Mouse (Mus musculus) CH12.LX (cell line): Measurements from ENCODE around the gene Phf2. TPM values are rescaled to one million over a fixed set of nuclear protein-coding genes. Genes with fewer than 3 reads are reported as not detected.

Experiments used
- DNase-seq: peaks from one replicate; pipeline ENCODE4 v3.0.0-alpha.2; 2013; ENCODE audit errors: extremely low read depth
- H3K27ac ChIP-seq: 2 replicates; pipeline ENCODE4 v1.5.1; 2012; ENCODE audit warnings: low read depth, mild to moderate bottlenecking, control low read depth, moderate library complexity; ENCODE audit not compliant: insufficient read depth
- H3K27me3 ChIP-seq: replicated peaks from 2 replicates; pipeline ENCODE3; 2012; ENCODE audit warnings: inconsistent platforms
- H3K36me3 ChIP-seq, 2 experiments: replicated peaks in 1 of 2; 2 replicates each; pipeline versions ENCODE3 to v1.6.1; 2012; ENCODE audit warnings: inconsistent platforms in 1 of 2, low read length in 1 of 2, mild to moderate bottlenecking in 1 of 2, mixed read lengths in 1 of 2, moderate library complexity in 1 of 2; ENCODE audit not compliant: control insufficient read depth in 1 of 2, insufficient read depth in 1 of 2
- H3K4me1 ChIP-seq, 2 experiments: 2 replicates each; pipeline ENCODE4 v1.6.1; 2012; ENCODE audit warnings: inconsistent platforms in 1 of 2, moderate library complexity in 1 of 2; ENCODE audit not compliant: insufficient read depth in 2 of 2, control insufficient read depth in 1 of 2
- H3K4me2 ChIP-seq: 2 replicates; pipeline ENCODE4 v1.6.1; 2012; ENCODE audit warnings: low read depth, mild to moderate bottlenecking, control low read depth; ENCODE audit not compliant: poor library complexity, insufficient read depth, severe bottlenecking
- H3K4me3 ChIP-seq, 3 experiments: fragments of 150-350 bp in 1 of 3; sonication (generic) in 1 of 3; replicated peaks in 1 of 3; 2 replicates each; pipeline versions ENCODE3 to v1.5.1; 2011 to 2012; ENCODE audit warnings: low read depth in 2 of 3, low read length in 2 of 3, mild to moderate bottlenecking in 2 of 3, moderate library complexity in 2 of 3, control low read depth in 1 of 3, improper control_type of control experiment in 1 of 3, inconsistent platforms in 1 of 3, mixed read lengths in 1 of 3; ENCODE audit not compliant: poor library complexity in 1 of 3
- H3K79me2 ChIP-seq: replicated peaks from 2 replicates; pipeline ENCODE4 v1.6.1; 2012; ENCODE audit warnings: mild to moderate bottlenecking, moderate library complexity; ENCODE audit not compliant: control insufficient read depth, poor library complexity, insufficient read depth, severe bottlenecking; ENCODE audit errors: extremely low read depth
- H3K9ac ChIP-seq: 2 replicates; pipeline ENCODE4 v1.6.1; 2012; ENCODE audit warnings: low read depth, mild to moderate bottlenecking, control low read depth, moderate library complexity; ENCODE audit not compliant: insufficient read depth
- H3K9me3 ChIP-seq: replicated peaks from 2 replicates; pipeline ENCODE3; 2012; ENCODE audit warnings: low read length, inconsistent platforms, mixed read lengths
- CHD1 ChIP-seq: IDR thresholded peaks from 2 replicates; pipeline ENCODE4 v1.6.1; 2012; ENCODE audit warnings: low read depth, low read length, improper control_type of control experiment, inconsistent platforms
- CTCF ChIP-seq, 2 experiments: IDR thresholded peaks in 1 of 2; conservative IDR thresholded peaks in 1 of 2; 2 replicates each; pipeline ENCODE4 v1.5.1; 2011 to 2012; ENCODE audit warnings: low read depth in 2 of 2, low read length in 2 of 2, improper control_type of control experiment in 1 of 2, inconsistent platforms in 1 of 2, mild to moderate bottlenecking in 1 of 2, moderate library complexity in 1 of 2
- ETS1 ChIP-seq: conservative IDR thresholded peaks from 2 replicates; pipeline ENCODE4 v1.6.1; 2012; ENCODE audit warnings: low read depth, mild to moderate bottlenecking, inconsistent platforms, low read length, improper control_type of control experiment, moderate library complexity
- KAT2A ChIP-seq: IDR thresholded peaks from 2 replicates; pipeline ENCODE4 v1.6.1; 2012; ENCODE audit warnings: low read length, improper control_type of control experiment, inconsistent platforms; ENCODE audit not compliant: insufficient replicate concordance
- MAFK ChIP-seq: IDR thresholded peaks from 2 replicates; pipeline ENCODE4 v1.6.1; 2011; ENCODE audit warnings: low read length, improper control_type of control experiment; ENCODE audit not compliant: insufficient replicate concordance
- SIN3A ChIP-seq: IDR thresholded peaks from 2 replicates; pipeline ENCODE4 v1.6.1; 2012; ENCODE audit warnings: low read length, improper control_type of control experiment, inconsistent platforms
- USF1 ChIP-seq: IDR thresholded peaks from 2 replicates; pipeline ENCODE4 v1.6.1; 2014; ENCODE audit warnings: low read depth, mild to moderate bottlenecking, inconsistent platforms, low read length, improper control_type of control experiment
- ZNF384 ChIP-seq: IDR thresholded peaks from 2 replicates; pipeline ENCODE4 v1.6.1; 2012; ENCODE audit warnings: low read depth, low read length, improper control_type of control experiment, inconsistent platforms
- dilution Hi-C: fragments of 300-500 bp; cut with MboI; formaldehyde crosslinking; loops from 2 replicates; pipeline ENCODE4 v1.14.3; 2020; ENCODE audit warnings: low sequenced_read_pairs; ENCODE audit not compliant: extremely low pct_unique_long_range_greater_than_20kb, extremely low pct_ligation_motif_present
- in situ Hi-C: fragments of 300-500 bp; cut with MboI; formaldehyde crosslinking; loops from 3 replicates; pipeline ENCODE4 v1.14.3; 2019; ENCODE audit warnings: low sequenced_read_pairs, low pct_ligation_motif_present, low pct_unique_long_range_greater_than_20kb, mixed read lengths
- polyA plus RNA-seq: library from polyadenylated mRNA; unstranded; fragments of >175 nt; gene quantifications from 2 replicates; pipeline ENCODE4 v1.2.1, GENCODE M21; 2012; ENCODE audit warnings: low read depth; ENCODE audit not compliant: insufficient read length
- total RNA-seq, 2 experiments: library from RNA; depleted of rRNA; stranded (reverse); fragments of 300-350 nt in 1 of 2; fragments of >200 nt in 1 of 2; gene quantifications; 2 replicates each; pipeline ENCODE4 v1.2.3; 2012 to 2014

The Phf2 gene
- total and polyA plus RNA-seq, 3 experiments = 2.3 to 14.2 (median 6.7) TPM

DNA sequence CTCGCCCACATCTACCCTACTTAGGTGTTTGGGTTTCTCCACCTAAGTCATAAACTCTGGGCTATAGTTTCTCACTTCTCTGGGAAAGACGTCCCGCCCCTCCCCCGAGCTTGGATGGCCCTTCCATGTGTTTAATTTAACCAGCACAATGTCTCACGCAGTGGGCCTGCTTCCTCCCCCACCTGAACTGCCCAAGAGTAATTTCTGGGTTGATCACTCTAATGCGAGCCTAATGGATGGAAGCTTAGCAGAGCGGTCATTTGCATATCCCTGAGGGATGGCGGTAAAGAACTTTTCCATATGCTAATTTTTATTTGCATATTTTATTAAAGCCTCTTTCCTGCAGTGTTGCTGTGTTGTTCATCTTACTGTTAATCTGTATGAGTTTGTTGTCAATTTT is 86.8 kb downstream of the Phf2 start:
- peak; percentile 70 for DNase-seq
- Histone ChIP-seq H3K9ac (no peak overlapping the region), H3K4me1 (peaks cover 0 to 33% of the 10 kb centered on the region in 2 experiments; a peak in 2 of 4 replicates), H3K4me3 (no peak overlapping the region), H3K36me3 (no peaks in the 10 kb centered on the region), H3K27ac (no peak overlapping the region), H3K9me3 (no peaks in the 10 kb centered on the region), H3K79me2 (no peaks in the 10 kb centered on the region), H3K27me3 (no peaks in the 10 kb centered on the region), H3K4me2 (no peak overlapping the region)
- TF ChIP-seq CHD1 (no peak), ZNF384 (no peak), KAT2A (no peak)
- dilution Hi-C loops = no loop called here
- in situ Hi-C loops = no loop called here

DNA sequence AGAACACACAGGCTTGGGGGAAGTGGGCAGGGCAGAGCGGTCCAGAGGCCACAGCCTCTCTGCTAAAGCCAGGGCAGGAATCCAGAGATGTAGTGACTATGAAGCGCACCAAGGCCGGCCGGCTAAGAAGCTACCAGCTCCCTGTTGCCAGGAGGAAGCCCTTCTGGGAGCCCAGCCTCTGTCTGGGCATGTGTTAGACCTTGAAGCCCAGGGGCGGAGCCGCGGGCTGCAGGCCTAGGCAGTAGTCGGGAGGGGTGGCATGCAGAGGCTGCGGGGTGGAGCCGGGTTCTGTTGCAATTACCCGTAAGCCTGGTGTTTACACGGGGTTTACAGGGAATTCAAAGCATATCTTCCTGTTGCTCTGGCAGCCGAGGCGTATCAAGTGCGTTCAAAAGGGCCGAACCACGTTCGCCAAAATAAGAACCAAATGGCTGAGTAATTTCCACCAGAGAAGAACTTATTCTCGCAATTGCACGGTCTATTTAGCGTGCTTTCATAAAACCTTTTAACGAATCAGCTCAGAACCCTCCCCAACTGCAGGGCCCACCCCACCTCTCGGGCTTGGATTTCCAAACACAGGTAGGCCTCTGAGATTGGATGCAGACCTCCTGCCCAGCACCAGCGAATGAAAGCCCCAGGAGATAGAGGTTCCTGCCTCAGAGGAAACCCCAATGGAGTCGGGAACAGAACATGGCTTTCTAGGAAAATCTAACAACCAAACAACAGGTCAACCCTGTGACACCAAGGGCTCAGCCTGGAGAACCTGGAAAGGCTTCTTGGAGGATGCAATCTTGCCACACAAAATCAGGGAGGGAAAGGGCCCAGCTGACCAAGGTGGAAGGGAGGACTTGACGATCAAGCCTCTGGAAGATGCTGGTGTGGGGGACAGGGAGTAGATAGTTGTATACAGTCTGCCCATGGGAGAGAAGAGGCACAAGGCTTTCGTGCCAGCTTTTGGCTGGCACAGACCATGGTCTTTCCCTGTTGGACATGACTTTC is 87.9 kb downstream of the Phf2 start:
- Histone ChIP-seq H3K4me3 (no peak overlapping the region), H3K9me3 (no peaks in the 10 kb centered on the region)
- TF ChIP-seq ZNF384 = no peak
- no peak for TF ChIP-seq USF1
- TF ChIP-seq MAFK = no peak
- TF ChIP-seq SIN3A = no peak
- no peak for TF ChIP-seq CTCF (conservative IDR thresholded peaks at IDR 0.05 in 1 of 2, IDR thresholded peaks at IDR 0.05 in 1 of 2; ENCODE audit: low read depth in 2 of 2, low read length in 2 of 2)
- TF ChIP-seq, all 38 proteins: peak for 0
- Histone ChIP-seq H3K4me2 (no peak overlapping the region), H3K79me2 (no peaks in the 10 kb centered on the region), H3K4me1 (peaks cover 4 to 43% of the 10 kb centered on the region in 2 experiments; a peak in 2 of 4 replicates), H3K27ac (no peak overlapping the region), H3K36me3 (no peaks in the 10 kb centered on the region), H3K27me3 (no peaks in the 10 kb centered on the region), H3K9ac (no peak overlapping the region)
- in situ Hi-C loops = no loop called here
- DNase-seq = no peak
- dilution Hi-C loops = no loop called here

DNA sequence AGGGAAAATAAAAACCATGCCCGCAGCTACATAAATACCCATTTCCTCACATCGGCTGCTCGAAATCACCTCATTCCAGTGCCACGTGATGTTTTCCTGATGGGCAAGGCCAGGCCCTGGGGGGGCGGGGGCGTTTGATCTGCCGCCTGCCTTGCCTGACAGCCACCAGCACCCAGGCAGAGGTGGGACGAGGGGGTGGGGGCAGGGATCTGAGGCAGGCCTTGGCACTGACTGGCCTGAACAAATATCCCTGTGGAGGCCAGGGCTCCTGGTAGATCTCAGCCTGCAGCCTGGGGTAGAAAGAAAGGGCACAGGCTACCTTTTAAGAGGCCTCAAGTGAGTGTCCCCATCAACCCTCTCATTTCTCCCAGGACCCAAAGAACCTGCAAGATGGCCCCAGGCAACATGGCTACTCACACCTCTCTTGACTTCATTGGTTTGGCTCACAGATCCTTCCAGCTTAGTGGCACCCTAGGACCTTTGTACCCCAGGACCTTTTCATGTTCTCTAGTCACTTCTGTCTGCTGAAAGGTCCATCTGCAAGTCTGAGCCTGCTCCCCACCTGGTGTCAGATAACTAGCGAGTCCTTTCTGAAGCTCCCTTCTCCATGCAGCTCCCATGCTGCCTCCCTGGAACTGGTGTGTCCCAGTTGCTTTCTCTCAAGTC is 90.4 kb downstream of the Phf2 start:
- H3K9me3 ChIP-seq = no peaks in the 10 kb centered on the region
- H3K79me2 ChIP-seq = no peaks in the 10 kb centered on the region

More for the DNA sequence above, 90.4 kb downstream of the Phf2 start:
- DNase-seq = no peak
- Histone ChIP-seq H3K9ac (no peak overlapping the region), H3K27me3 (no peaks in the 10 kb centered on the region), H3K4me2 (no peak overlapping the region), H3K27ac (no peak overlapping the region), H3K4me1 (peaks cover 6 to 51% of the 10 kb centered on the region in 2 experiments; a peak in 2 of 4 replicates), H3K4me3 (no peak overlapping the region), H3K36me3 (no peaks in the 10 kb centered on the region)
- dilution Hi-C loops (no loop called here), in situ Hi-C loops (no loop called here)
- no peak for TF ChIP-seq ETS1
